In the genomic region with DNA sequence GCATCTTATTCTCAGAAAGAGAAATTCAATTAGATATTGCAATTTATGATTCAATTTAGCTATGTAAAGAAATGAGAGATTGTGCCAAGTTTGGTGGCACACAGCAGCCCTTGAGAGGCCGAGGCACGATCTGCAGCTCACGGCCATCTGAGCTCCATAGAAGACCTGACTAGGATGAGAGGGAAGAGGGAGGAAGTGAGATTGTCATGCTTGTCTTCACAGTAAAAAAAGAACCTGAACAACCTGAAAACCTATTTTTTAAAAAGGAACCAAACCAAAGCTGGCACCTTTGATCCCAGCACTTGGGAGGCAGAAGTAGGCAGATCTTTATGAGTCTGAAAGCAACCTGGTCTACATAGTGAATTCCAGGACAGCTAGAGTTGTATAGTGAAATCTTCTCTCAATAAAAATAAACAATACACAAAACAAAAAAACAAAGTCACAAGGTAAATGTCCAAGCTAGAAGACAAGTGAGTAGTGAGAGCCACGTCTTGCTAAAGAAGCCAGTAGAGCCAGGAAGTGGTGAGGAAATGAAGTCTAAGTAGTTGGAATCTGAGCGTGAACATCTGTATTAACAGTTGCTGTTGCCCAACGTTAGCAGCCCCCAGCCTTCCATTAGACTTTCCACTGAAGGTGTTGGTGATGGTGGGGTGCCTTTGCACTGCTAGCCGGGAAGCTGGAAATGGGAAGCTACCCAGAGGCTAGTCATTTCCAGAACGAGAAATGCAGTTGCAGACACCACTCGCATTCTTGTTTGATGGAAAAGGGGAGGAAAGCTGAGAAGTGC, we compare ENCODE assay signal across 17 mouse cellular contexts. TPM values are rescaled to one million over a fixed set of nuclear protein-coding genes. Genes with fewer than 3 reads are reported as not detected.
DNase-seq lines count a peak whose midpoint lies in the region; ATAC-seq and TF ChIP-seq lines count a peak whose summit lies in the region.
"Had no signal": no experiment of that assay in that cellular context is flagged by ENCODE, and none has a peak within 500 bp of the region (broad histone marks: within the 10 kb centered on the region; RNA-seq: fewer than 3 reads in every experiment).

No protein-coding gene starts in this region.

- DNase-seq in limb, embryonic 14.5 days (ENCODE audit: low spot score) = peak; percentile 9
- DNase-seq in limb, embryonic 10.5 days (ENCODE audit: low spot score) = no peak
- DNase-seq in lung, postnatal 25 days (ENCODE audit: low spot score) = peak; percentile 14
- peak; percentile 37 for DNase-seq in thymus, postnatal 4 days
- no peak for DNase-seq in spleen, postnatal 14 days (ENCODE audit: low spot score in 2 of 2)
- DNase-seq: adrenal gland, postnatal 25 days; B cell, adult 2 months; cerebellum, adult 18-20 months; forebrain, postnatal 0 days; kidney, postnatal 25 days; liver; liver, postnatal 0 days had no signal

- ATAC-seq in limb, embryonic 14.5 days (ENCODE audit: low FRiP score, low read depth) = no peak
- ATAC-seq in granulocyte monocyte progenitor cell, adult 5-6 weeks (replicated peaks; ENCODE audit: poor library complexity, severe bottlenecking) = peak; percentile 99
- ATAC-seq in kidney, embryonic 14.5 days (ENCODE audit: low FRiP score, low TSS enrichment) = no peak
- ATAC-seq: forebrain, postnatal 0 days; intestine, embryonic 15.5 days; liver, postnatal 0 days had no signal

- peaks cover 7% of the 10 kb centered on the region; the same call in 1 of the 2 replicates for H3K4me1 ChIP-seq in limb, embryonic 14.5 days (ENCODE audit: control insufficient read depth, insufficient read depth, low read length)
- H3K4me1 ChIP-seq in limb, embryonic 10.5 days = peaks cover 4% of the 10 kb centered on the region
- H3K4me1 ChIP-seq in kidney, embryonic 14.5 days (ENCODE audit: control insufficient read depth, insufficient read depth, low read length) = no peaks in the 10 kb centered on the region

- H3K4me2 ChIP-seq in limb, embryonic 14.5 days (replicated peaks; ENCODE audit: low read depth, low read length, severe bottlenecking) = no peak overlapping the region
- no peak overlapping the region for H3K4me2 ChIP-seq in kidney, embryonic 14.5 days (replicated peaks; ENCODE audit: low read depth, low read length)
- H3K4me2 ChIP-seq: embryonic facial prominence, embryonic 13.5 days; hindbrain, embryonic 12.5 days; intestine, embryonic 15.5 days had no signal

- no peak overlapping the region for H3K4me3 ChIP-seq in limb, embryonic 14.5 days (replicated peaks; ENCODE audit: low read length)
- H3K4me3 ChIP-seq in limb, embryonic 10.5 days = no peak overlapping the region
- no peak overlapping the region for H3K4me3 ChIP-seq in kidney, embryonic 14.5 days (ENCODE audit: low read length)
- H3K4me3 ChIP-seq: embryonic facial prominence, embryonic 13.5 days; hindbrain, embryonic 12.5 days; intestine, embryonic 15.5 days had no signal

- no peak overlapping the region for H3K9ac ChIP-seq in limb, embryonic 14.5 days (ENCODE audit: low read depth, low read length, severe bottlenecking)
- no peak overlapping the region for H3K9ac ChIP-seq in kidney, embryonic 14.5 days (ENCODE audit: low read depth, low read length)
- H3K9ac ChIP-seq: embryonic facial prominence, embryonic 13.5 days; forebrain, postnatal 0 days; hindbrain, embryonic 12.5 days; intestine, embryonic 15.5 days; liver, postnatal 0 days had no signal

- H3K36me3 ChIP-seq in limb, embryonic 14.5 days (ENCODE audit: control insufficient read depth, insufficient read depth, low read length) = no peaks in the 10 kb centered on the region
- no peaks in the 10 kb centered on the region for H3K36me3 ChIP-seq in limb, embryonic 10.5 days
- no peaks in the 10 kb centered on the region for H3K36me3 ChIP-seq in kidney, embryonic 14.5 days (ENCODE audit: control insufficient read depth, insufficient read depth, low read length)
- H3K36me3 ChIP-seq: embryonic facial prominence, embryonic 13.5 days; hindbrain, embryonic 12.5 days; intestine, embryonic 15.5 days had no signal

- TF ChIP-seq POLR2A in limb, embryonic 14.5 days (IDR thresholded peaks at IDR 0.05; ENCODE audit: borderline replicate concordance, extremely low read depth, insufficient read depth, insufficient read length) = no peak

- H3K27me3 ChIP-seq in limb, embryonic 14.5 days (ENCODE audit: control insufficient read depth, insufficient read depth, low read length) = no peaks in the 10 kb centered on the region
- no peaks in the 10 kb centered on the region for H3K27me3 ChIP-seq in limb, embryonic 10.5 days (ENCODE audit: low read depth, poor library complexity, severe bottlenecking)
- H3K27me3 ChIP-seq in kidney, embryonic 14.5 days (ENCODE audit: control insufficient read depth, insufficient read depth, low read length) = no peaks in the 10 kb centered on the region
- H3K27me3 ChIP-seq: embryonic facial prominence, embryonic 13.5 days; hindbrain, embryonic 12.5 days; intestine, embryonic 15.5 days had no signal

- H3K9me3 ChIP-seq in limb, embryonic 14.5 days (ENCODE audit: control insufficient read depth, low read length) = no peaks in the 10 kb centered on the region
- no peaks in the 10 kb centered on the region for H3K9me3 ChIP-seq in limb, embryonic 10.5 days (replicated peaks)
- H3K9me3 ChIP-seq in kidney, embryonic 14.5 days (ENCODE audit: control insufficient read depth, low read length) = no peaks in the 10 kb centered on the region
- H3K9me3 ChIP-seq: embryonic facial prominence, embryonic 13.5 days; hindbrain, embryonic 12.5 days; intestine, embryonic 15.5 days had no signal

- 0 out of 2 replicates have a peak overlapping the region, but pooled peaks have one; percentile 43 for H3K27ac ChIP-seq in limb, embryonic 14.5 days (replicated peaks; ENCODE audit: low read depth, low read length)
- no peak overlapping the region for H3K27ac ChIP-seq in limb, embryonic 10.5 days
- no peak overlapping the region for H3K27ac ChIP-seq in kidney, embryonic 14.5 days (ENCODE audit: low read depth, low read length)
- H3K27ac ChIP-seq: embryonic facial prominence, embryonic 13.5 days; hindbrain, embryonic 12.5 days; intestine, embryonic 15.5 days had no signal

- 62% methylated on average over 9 of the region's 9 CpGs for WGBS in limb, embryonic 14.5 days
- WGBS in limb, embryonic 10.5 days = 78% methylated on average over 9 of the region's 9 CpGs
- WGBS in kidney, embryonic 14.5 days = 65% methylated on average over 9 of the region's 9 CpGs

RNA-seq across cellular contexts. Expression of a gene that starts 42.2 kb away (rescaled TPM):
- polyA plus RNA-seq in limb, embryonic 14.5 days (2012; rRNA removed) = 65.3 and 66.3 TPM in 2 replicates
- polyA plus RNA-seq in limb, embryonic 14.5 days (2014; fragmentation: Nextera tagmentation; extraction: Ambion mirVana) = 25.8 and 29.5 TPM in 2 replicates
- polyA plus RNA-seq in limb, embryonic 10.5 days (2016; fragmentation: Nextera tagmentation; extraction: Ambion mirVana) = 11.3 and 11.9 TPM in 2 replicates
- total RNA-seq in granulocyte monocyte progenitor cell, adult 5-6 weeks (2014; fragmentation: Nextera tagmentation) = 39.8 and 47.6 TPM in 2 replicates
- total RNA-seq in granulocyte monocyte progenitor cell, adult 5-6 weeks (2017) = 23.5 and 37.2 TPM in 2 replicates
- polyA plus RNA-seq in kidney, embryonic 14.5 days (2014; fragmentation: Nextera tagmentation; extraction: Ambion mirVana) = 25.0 and 30.2 TPM in 2 replicates

Comparison
In these comparisons a context has a peak if more than half of its experiments do, and no peak if none do; other contexts are left out.
1. DNase-seq: peak in limb, embryonic 14.5 days (single experiment), lung, postnatal 25 days (single experiment) and thymus, postnatal 4 days (single experiment); none in limb, embryonic 10.5 days (single experiment) and spleen, postnatal 14 days (0 of 2).